In the genomic region with DNA sequence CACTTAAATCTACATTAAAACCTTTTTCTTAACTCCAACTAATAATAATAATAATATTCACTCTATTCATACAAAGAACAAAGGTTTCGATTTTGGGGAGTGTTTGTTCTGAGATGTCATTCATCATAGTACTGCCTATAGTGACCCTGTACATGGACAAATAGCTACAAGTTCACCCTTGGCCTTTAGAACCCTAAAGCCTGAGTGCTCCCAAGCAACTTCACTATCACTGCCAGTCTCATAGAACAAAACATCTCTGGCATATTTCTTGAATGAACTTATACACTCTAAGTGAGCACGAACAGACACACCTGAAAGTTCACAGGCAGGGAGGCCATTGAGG, we compare ENCODE assay signal across 24 mouse cellular contexts. TPM values are rescaled to one million over a fixed set of nuclear protein-coding genes. Genes with fewer than 3 reads are reported as not detected.
DNase-seq lines count a peak whose midpoint lies in the region; ATAC-seq and TF ChIP-seq lines count a peak whose summit lies in the region.
"Had no signal": no experiment of that assay in that cellular context is flagged by ENCODE, and none has a peak within 500 bp of the region (broad histone marks: within the 10 kb centered on the region; RNA-seq: fewer than 3 reads in every experiment).

No protein-coding gene starts in this region.

- TF ChIP-seq CTCF in intestine, postnatal 0 days (IDR thresholded peaks at IDR 0.05; ENCODE audit: low read depth) = no peak

- WGBS in intestine, embryonic 15.5 days = 74% methylated on average over 2 of the region's 2 CpGs
- WGBS in intestine, postnatal 0 days = 63% methylated on average over 2 of the region's 2 CpGs
- 71% methylated on average over 2 of the region's 2 CpGs for WGBS in intestine, embryonic 16.5 days
- WGBS in liver, embryonic 15.5 days (ENCODE audit: insufficient replicate concordance) = 65% methylated on average over 2 of the region's 2 CpGs
- 72% methylated on average over 2 of the region's 2 CpGs for WGBS in stomach, embryonic 15.5 days

- H3K36me3 ChIP-seq in intestine, embryonic 15.5 days = peaks cover 8% of the 10 kb centered on the region
- H3K36me3 ChIP-seq in intestine, postnatal 0 days (ENCODE audit: control insufficient read depth, insufficient read depth) = peaks cover 24% of the 10 kb centered on the region
- H3K36me3 ChIP-seq in intestine, embryonic 16.5 days (ENCODE audit: control insufficient read depth, insufficient read depth, low read length) = peaks cover 8% of the 10 kb centered on the region
- H3K36me3 ChIP-seq in liver, embryonic 15.5 days (replicated peaks) = peaks cover 28% of the 10 kb centered on the region
- H3K36me3 ChIP-seq in stomach, embryonic 15.5 days = peaks cover 16% of the 10 kb centered on the region; the same call in 1 of the 2 replicates

- H3K4me2 ChIP-seq in intestine, embryonic 15.5 days (replicated peaks) = no peak overlapping the region
- no peak overlapping the region for H3K4me2 ChIP-seq in intestine, postnatal 0 days (replicated peaks; ENCODE audit: low read depth)
- no peak overlapping the region for H3K4me2 ChIP-seq in intestine, embryonic 16.5 days (ENCODE audit: low read depth, low read length)
- no peak overlapping the region for H3K4me2 ChIP-seq in liver, embryonic 15.5 days
- no peak overlapping the region for H3K4me2 ChIP-seq in stomach, embryonic 15.5 days
- H3K4me2 ChIP-seq: embryonic facial prominence, embryonic 12.5 days; embryonic facial prominence, embryonic 15.5 days; heart, embryonic 13.5 days; hindbrain, embryonic 14.5 days had no signal

- H3K27me3 ChIP-seq in intestine, embryonic 15.5 days (replicated peaks) = no peaks in the 10 kb centered on the region
- no peaks in the 10 kb centered on the region for H3K27me3 ChIP-seq in intestine, postnatal 0 days (replicated peaks; ENCODE audit: control insufficient read depth, insufficient read depth, low read length)
- no peaks in the 10 kb centered on the region for H3K27me3 ChIP-seq in intestine, embryonic 16.5 days (replicated peaks; ENCODE audit: control insufficient read depth, insufficient read depth, low read length)
- no peaks in the 10 kb centered on the region for H3K27me3 ChIP-seq in liver, embryonic 15.5 days
- H3K27me3 ChIP-seq in stomach, embryonic 15.5 days (replicated peaks) = no peaks in the 10 kb centered on the region
- H3K27me3 ChIP-seq: embryonic facial prominence, embryonic 12.5 days; embryonic facial prominence, embryonic 15.5 days; heart, embryonic 13.5 days had no signal

- no peak overlapping the region for H3K9ac ChIP-seq in intestine, embryonic 15.5 days
- no peak overlapping the region for H3K9ac ChIP-seq in intestine, postnatal 0 days (ENCODE audit: low read depth, low read length)
- no peak overlapping the region for H3K9ac ChIP-seq in intestine, embryonic 16.5 days (ENCODE audit: low read depth, low read length)
- no peak overlapping the region for H3K9ac ChIP-seq in liver, embryonic 15.5 days
- no peak overlapping the region for H3K9ac ChIP-seq in stomach, embryonic 15.5 days
- H3K9ac ChIP-seq: embryonic facial prominence, embryonic 12.5 days; embryonic facial prominence, embryonic 15.5 days; heart, embryonic 13.5 days; hindbrain, embryonic 14.5 days had no signal

- H3K4me3 ChIP-seq in intestine, embryonic 15.5 days (replicated peaks) = no peak overlapping the region
- H3K4me3 ChIP-seq in intestine, postnatal 0 days (ENCODE audit: low read depth, low read length) = no peak overlapping the region
- no peak overlapping the region for H3K4me3 ChIP-seq in intestine, embryonic 16.5 days (ENCODE audit: low read length)
- H3K4me3 ChIP-seq in liver, embryonic 15.5 days (replicated peaks) = no peak overlapping the region
- H3K4me3 ChIP-seq in stomach, embryonic 15.5 days (replicated peaks) = no peak overlapping the region
- H3K4me3 ChIP-seq: embryonic facial prominence, embryonic 12.5 days; embryonic facial prominence, embryonic 15.5 days; heart, embryonic 10.5 days; heart, embryonic 13.5 days had no signal

- DNase-seq in cerebellum, adult 8-10 months = no peak
- DNase-seq in heart, adult 8-10 months (ENCODE audit: low spot score) = no peak
- no peak for DNase-seq in left cerebral cortex, adult 8-10 months (ENCODE audit: low spot score in 2 of 2)
- DNase-seq: adrenal gland, adult 8-10 months; adrenal gland, postnatal 25 days; cerebellum, adult 11-12 months; cerebellum, adult 9-10 months; cerebellum, postnatal 14 days; gastrocnemius, postnatal 25 days; heart, postnatal 14 days; heart, postnatal 4 days had no signal

- no peak overlapping the region for H3K27ac ChIP-seq in intestine, embryonic 15.5 days
- no peak overlapping the region for H3K27ac ChIP-seq in intestine, postnatal 0 days (ENCODE audit: low read depth, low read length)
- H3K27ac ChIP-seq in intestine, embryonic 16.5 days (ENCODE audit: low read length) = no peak overlapping the region
- H3K27ac ChIP-seq in liver, embryonic 15.5 days (replicated peaks) = peak overlapping the region; percentile 66; the same call in 1 of the 2 replicates
- H3K27ac ChIP-seq in stomach, embryonic 15.5 days = peak overlapping the region; percentile 19; the same call in 1 of the 2 replicates
- H3K27ac ChIP-seq: embryonic facial prominence, embryonic 12.5 days; embryonic facial prominence, embryonic 15.5 days; heart, embryonic 10.5 days; heart, embryonic 13.5 days; hindbrain, embryonic 14.5 days had no signal

- H3K9me3 ChIP-seq in intestine, embryonic 15.5 days = no peaks in the 10 kb centered on the region
- no peaks in the 10 kb centered on the region for H3K9me3 ChIP-seq in intestine, postnatal 0 days (ENCODE audit: control insufficient read depth)
- no peaks in the 10 kb centered on the region for H3K9me3 ChIP-seq in intestine, embryonic 16.5 days (ENCODE audit: control insufficient read depth, low read length)
- no peaks in the 10 kb centered on the region for H3K9me3 ChIP-seq in liver, embryonic 15.5 days (replicated peaks)
- H3K9me3 ChIP-seq in stomach, embryonic 15.5 days = no peaks in the 10 kb centered on the region
- H3K9me3 ChIP-seq: embryonic facial prominence, embryonic 12.5 days; embryonic facial prominence, embryonic 15.5 days; heart, embryonic 10.5 days; heart, embryonic 13.5 days had no signal

- peak; percentile 31 for ATAC-seq in intestine, embryonic 15.5 days
- ATAC-seq in intestine, postnatal 0 days = no peak
- peak; percentile 47 for ATAC-seq in intestine, embryonic 16.5 days
- ATAC-seq in liver, embryonic 15.5 days (ENCODE audit: insufficient read depth) = peak; percentile 65
- no peak for ATAC-seq in stomach, embryonic 15.5 days (ENCODE audit: insufficient read depth, low FRiP score, low read depth)
- ATAC-seq: activated CD4-positive, CD25-positive, alpha-beta regulatory T cell, adult 4 months; forebrain, embryonic 14.5 days had no signal

- H3K4me1 ChIP-seq in intestine, embryonic 15.5 days (replicated peaks) = no peaks in the 10 kb centered on the region
- H3K4me1 ChIP-seq in intestine, postnatal 0 days (replicated peaks; ENCODE audit: control insufficient read depth, insufficient read depth, low read length) = no peaks in the 10 kb centered on the region
- peaks cover 4% of the 10 kb centered on the region; the same call in 1 of the 2 replicates for H3K4me1 ChIP-seq in intestine, embryonic 16.5 days (ENCODE audit: control insufficient read depth, insufficient read depth, low read length)
- H3K4me1 ChIP-seq in liver, embryonic 15.5 days (replicated peaks) = peaks cover 9% of the 10 kb centered on the region
- H3K4me1 ChIP-seq in stomach, embryonic 15.5 days = no peaks in the 10 kb centered on the region
- H3K4me1 ChIP-seq: embryonic facial prominence, embryonic 12.5 days; embryonic facial prominence, embryonic 15.5 days; heart, embryonic 13.5 days had no signal

RNA-seq across cellular contexts. Expression of a gene that starts 14.6 kb away (rescaled TPM):
- 3.1 and 4.2 TPM in 2 replicates for polyA plus RNA-seq in intestine, embryonic 15.5 days (2015; fragmentation: Nextera tagmentation; extraction: Ambion mirVana)
- 0.09 and 0.14 TPM in 2 replicates for polyA plus RNA-seq in intestine, postnatal 0 days (2015; fragmentation: Nextera tagmentation; extraction: Ambion mirVana)
- polyA plus RNA-seq in intestine, embryonic 16.5 days (2015; fragmentation: Nextera tagmentation; extraction: Ambion mirVana) = 2.0 and 4.8 TPM in 2 replicates
- polyA plus RNA-seq in liver, embryonic 15.5 days (2015; fragmentation: Nextera tagmentation; extraction: Ambion mirVana) = 194 and 213 TPM in 2 replicates
- polyA plus RNA-seq in stomach, embryonic 15.5 days (2015; fragmentation: Nextera tagmentation; extraction: Ambion mirVana) = 5.8 and 12.9 TPM in 2 replicates
- total RNA-seq in heart, adult 8-10 months (2022) = 1 to 10 TPM; 1.0 to 2.1 (median 1.5) TPM
- 1 to 10 TPM; 2.2 to 4.0 (median 2.7) TPM for total RNA-seq in left cerebral cortex, adult 8-10 months (2022)
- total RNA-seq: gastrocnemius, adult 8-10 months had no signal

Comparison
In these comparisons a context has a peak if more than half of its experiments do, and no peak if none do; other contexts are left out.
1. ATAC-seq: peak in intestine, embryonic 15.5 days (single experiment), intestine, embryonic 16.5 days (single experiment) and liver, embryonic 15.5 days (single experiment); none in intestine, postnatal 0 days (single experiment) and stomach, embryonic 15.5 days (single experiment).
2. H3K27ac ChIP-seq: peak in liver, embryonic 15.5 days (single experiment) and stomach, embryonic 15.5 days (single experiment); none in intestine, embryonic 15.5 days (single experiment), intestine, postnatal 0 days (single experiment) and intestine, embryonic 16.5 days (single experiment).
3. RNA of a gene that starts 14.6 kb away (polyA plus RNA-seq): 194 to 213 TPM in liver, embryonic 15.5 days; 5.8 to 12.9 TPM in stomach, embryonic 15.5 days, 2.0 to 4.8 TPM in intestine, embryonic 16.5 days, 3.1 to 4.2 TPM in intestine, embryonic 15.5 days and 0.09 to 0.14 TPM in intestine, postnatal 0 days; every median in the first group is over 10 times any median in the second.